Mouse (Mus musculus) ES-E14 (cell line): ENCODE measurements around the gene C130079G13Rik.

Experiments used
- CHD2 ChIP-seq: IDR thresholded peaks from 2 replicates; pipeline ENCODE4 v1.6.1; 2014; ENCODE audit warnings: mild to moderate bottlenecking, low read depth, low read length, inconsistent platforms
- HCFC1 ChIP-seq: IDR thresholded peaks from 2 replicates; pipeline ENCODE4 v1.6.1; 2012; ENCODE audit warnings: low read length, inconsistent platforms, borderline replicate concordance; ENCODE audit not compliant: insufficient read depth
- MAFK ChIP-seq: IDR thresholded peaks from 2 replicates; pipeline ENCODE4 v1.6.1; 2014; ENCODE audit warnings: mild to moderate bottlenecking, low read depth, low read length, inconsistent platforms; ENCODE audit not compliant: insufficient read depth
- ZC3H11A ChIP-seq: IDR thresholded peaks from 2 replicates; pipeline ENCODE4 v1.6.1; 2012; ENCODE audit warnings: low read depth, mild to moderate bottlenecking, inconsistent platforms, low read length, borderline replicate concordance
- ZNF384 ChIP-seq: IDR thresholded peaks from 2 replicates; pipeline ENCODE4 v1.6.1; 2012; ENCODE audit warnings: low read depth, low read length, inconsistent platforms

DNA sequence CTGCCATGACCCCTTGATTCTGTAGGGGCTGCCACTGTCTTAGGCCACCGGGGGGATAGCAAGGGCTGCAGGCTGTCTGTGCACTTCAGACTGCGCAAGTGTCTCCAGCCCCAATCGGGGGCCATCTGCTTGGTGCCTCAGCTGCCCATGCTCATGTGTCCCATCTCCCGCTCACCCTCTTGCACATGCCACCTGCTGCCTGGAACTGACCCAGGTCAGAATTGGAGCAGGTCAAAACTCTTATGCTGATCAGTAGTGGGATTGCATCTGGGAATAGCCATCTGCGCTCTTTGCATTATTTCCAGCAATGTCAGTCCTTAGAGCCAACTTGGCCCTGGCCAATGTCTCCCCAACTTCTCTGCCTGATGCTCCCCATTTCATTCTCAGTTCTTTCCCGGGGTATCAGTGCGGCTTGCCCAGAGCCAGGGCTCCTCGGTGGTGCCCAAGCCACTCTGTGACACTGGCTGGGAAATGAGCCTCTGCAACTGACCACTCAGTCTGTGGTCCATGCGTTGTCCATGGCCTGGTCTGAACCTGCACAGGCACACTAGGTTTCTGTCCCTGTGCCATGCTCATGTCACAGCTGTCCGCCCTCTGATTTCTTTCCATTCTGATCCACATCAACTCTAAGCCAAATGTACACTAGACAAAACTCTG lies 22.4 kb downstream of the C130079G13Rik start:
- TF ChIP-seq ZNF384 (no peak), MAFK (no peak), ZC3H11A (no peak), CHD2 (no peak), HCFC1 (no peak)
